Mouse (Mus musculus) stomach, embryonic 14.5 days (tissue): ENCODE measurements around the gene Lfng. TPM values are rescaled to one million over a fixed set of nuclear protein-coding genes. Genes with fewer than 3 reads are reported as not detected.

ENCODE experiments used
- ATAC-seq: fragments of 200-750 bp; cut with Nextera tagmentation; 2 replicates; pipeline ENCODE4 v1.8.0; 2017; ENCODE audit warnings: low read depth, moderate TSS enrichment; ENCODE audit not compliant: insufficient number of reproducible peaks, insufficient read depth, low FRiP score
- H3K27ac ChIP-seq: fragments of 300-500 bp; sonication (generic); 2 replicates; pipeline ENCODE4 v1.5.1; 2014; ENCODE audit warnings: mild to moderate bottlenecking, low read length, moderate library complexity, mixed read lengths
- H3K27me3 ChIP-seq: fragments of 300-500 bp; sonication (generic); 2 replicates; pipeline ENCODE4 v1.6.1; 2014; ENCODE audit warnings: low read length, control low read depth, mixed read lengths; ENCODE audit not compliant: control insufficient read depth, insufficient read depth
- H3K36me3 ChIP-seq: fragments of 300-500 bp; sonication (generic); 2 replicates; pipeline ENCODE4 v1.6.1; 2014; ENCODE audit warnings: mild to moderate bottlenecking, control low read depth, low read length, moderate library complexity, mixed read lengths; ENCODE audit not compliant: control insufficient read depth, insufficient read depth
- H3K4me1 ChIP-seq: fragments of 300-500 bp; sonication (generic); 2 replicates; pipeline ENCODE4 v1.6.1; 2014; ENCODE audit warnings: low read length, control low read depth, mixed read lengths; ENCODE audit not compliant: control insufficient read depth, insufficient read depth
- H3K4me2 ChIP-seq: fragments of 300-500 bp; sonication (generic); replicated peaks from 2 replicates; pipeline ENCODE4 v1.6.1; 2014; ENCODE audit warnings: low read depth, low read length, control low read depth
- H3K4me3 ChIP-seq: fragments of 300-500 bp; sonication (generic); 2 replicates; pipeline ENCODE4 v1.5.1; 2014; ENCODE audit warnings: low read depth, low read length, control low read depth
- H3K9ac ChIP-seq: fragments of 300-500 bp; sonication (generic); replicated peaks from 2 replicates; pipeline ENCODE4 v1.6.1; 2014; ENCODE audit warnings: low read depth, mild to moderate bottlenecking, control low read depth, low read length, moderate library complexity, mixed read lengths
- H3K9me3 ChIP-seq: fragments of 300-500 bp; sonication (generic); 2 replicates; pipeline ENCODE4 v1.6.1; 2016; ENCODE audit warnings: low read depth, low read length, control low read depth; ENCODE audit not compliant: control insufficient read depth
- WGBS: fragments of 180-500 bp; shearing (Covaris S2); extraction: QIAGEN DNeasy Blood & Tissue Kit; methylation state at CpG from one replicate; pipeline ENCODE4 v1.1.7; 2014; 5-methylcytosine and 5-hydroxymethylcytosine counted together
- polyA plus RNA-seq: library from polyadenylated mRNA; unstranded; fragments of >200 nt; fragmentation: Nextera tagmentation; extraction: Ambion mirVana; gene quantifications from 2 replicates; pipeline ENCODE4 v1.2.1, GENCODE M21; 2014

Lfng gene
- polyA plus RNA-seq, 1 experiment from 2014 or later: 22.4 TPM

DNA sequence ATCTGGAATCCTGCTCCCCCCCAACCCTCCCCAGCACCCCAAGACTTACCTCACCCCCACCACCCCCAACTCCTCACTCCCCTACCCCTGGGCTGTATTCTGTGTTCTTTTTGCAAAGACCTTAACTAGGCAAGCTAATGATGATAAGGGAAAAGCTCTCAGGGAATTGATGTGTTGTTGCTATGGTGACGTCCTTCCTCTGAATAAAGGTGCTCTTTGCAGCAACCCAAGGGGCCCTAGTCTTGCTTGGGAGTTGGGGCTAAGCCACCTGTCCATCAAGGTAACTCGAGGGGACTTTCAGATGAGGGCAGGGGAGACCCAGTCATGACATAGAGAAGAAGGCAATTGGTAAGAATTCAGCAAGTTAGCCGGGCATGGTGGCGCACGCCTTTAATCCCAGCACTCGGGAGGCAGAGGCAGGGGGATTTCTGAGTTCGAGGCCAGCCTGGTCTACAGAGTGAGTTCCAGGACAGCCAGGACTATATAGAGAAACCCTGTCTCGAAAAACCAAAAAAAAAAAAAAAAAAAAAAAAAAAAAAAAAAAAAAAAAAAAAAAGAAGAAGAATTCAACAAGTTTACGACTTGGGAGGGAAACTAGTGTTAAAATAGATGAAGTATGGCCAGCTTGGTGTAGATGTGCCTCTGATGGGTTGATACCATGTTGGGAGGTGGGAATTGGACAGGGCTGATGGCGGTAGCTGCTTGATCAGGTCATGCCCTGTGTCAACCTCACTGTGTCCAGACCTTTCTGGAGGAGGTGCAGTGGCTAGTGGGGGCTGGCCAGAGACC, 8.4 kb downstream of the Lfng start:
- H3K4me1 ChIP-seq: peaks cover 16% of the 10 kb centered on the region
- no peaks in the 10 kb centered on the region for H3K27me3 ChIP-seq
- no peak overlapping the region for H3K9ac ChIP-seq
- H3K27ac ChIP-seq: no peak overlapping the region
- no peak overlapping the region for H3K4me3 ChIP-seq
- no peak overlapping the region for H3K4me2 ChIP-seq
- H3K36me3 ChIP-seq: peaks cover 23% of the 10 kb centered on the region
- 77% methylated on average over 10 of the region's 10 CpGs for WGBS
- no peak for ATAC-seq
- H3K9me3 ChIP-seq: no peaks in the 10 kb centered on the region

DNA sequence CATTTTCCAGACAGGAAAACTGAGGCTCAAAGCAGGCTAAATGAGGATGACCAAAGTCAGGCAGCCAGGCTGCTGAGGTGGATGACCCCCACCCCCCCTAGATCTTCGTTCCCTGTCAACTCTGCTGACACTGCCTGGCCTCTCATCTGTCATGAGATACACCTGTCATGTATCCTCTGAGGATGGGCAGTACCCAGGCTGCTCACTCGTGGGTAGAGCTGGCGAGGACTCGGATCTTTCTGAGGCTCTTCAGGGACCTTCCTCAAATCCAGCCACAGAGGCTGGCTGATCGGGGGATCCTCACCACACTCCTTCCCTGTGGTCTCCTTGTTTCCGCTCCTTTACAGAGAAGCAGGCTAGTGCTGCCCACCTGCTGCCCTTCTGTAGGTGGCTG, 9.0 kb downstream of the Lfng start:
- Histone ChIP-seq H3K4me3 (no peak overlapping the region), H3K4me1 (peaks cover 10% of the 10 kb centered on the region; the same call in 1 of the 2 replicates), H3K27ac (no peak overlapping the region), H3K9me3 (no peaks in the 10 kb centered on the region), H3K36me3 (peaks cover 23% of the 10 kb centered on the region), H3K4me2 (no peak overlapping the region), H3K27me3 (no peaks in the 10 kb centered on the region), H3K9ac (no peak overlapping the region)
- ATAC-seq: no peak
- whole genome bisulfite sequencing: 82% methylated on average over 6 of the region's 6 CpGs

DNA sequence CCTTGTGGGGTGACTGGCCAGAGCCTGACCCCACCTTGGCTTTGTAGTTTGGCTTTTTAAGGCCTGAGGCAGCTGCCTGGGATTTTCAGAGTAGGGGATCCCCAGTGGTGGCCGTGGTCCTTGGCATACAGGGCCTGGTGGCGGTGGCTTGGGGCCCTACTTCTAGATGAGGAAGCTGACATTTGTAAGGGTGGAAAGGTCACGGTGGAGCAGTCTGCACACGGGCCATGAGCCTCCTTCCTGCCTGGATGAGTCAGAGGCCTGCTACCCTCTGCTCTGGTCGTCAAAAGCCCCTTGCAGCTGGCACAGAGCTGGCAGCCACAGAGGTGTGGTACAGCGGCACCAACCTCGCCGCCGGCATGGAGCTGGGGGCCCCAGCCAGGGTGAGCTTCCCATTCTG, 9.6 kb downstream of the Lfng start:
- H3K4me1 ChIP-seq: peaks cover 4% of the 10 kb centered on the region; the same call in 1 of the 2 replicates
- H3K4me2 ChIP-seq: no peak overlapping the region
- H3K9ac ChIP-seq: no peak overlapping the region
- ATAC-seq: no peak
- 64% methylated on average over 9 of the region's 9 CpGs for WGBS
- no peaks in the 10 kb centered on the region for H3K9me3 ChIP-seq
- H3K27ac ChIP-seq: no peak overlapping the region
- H3K36me3 ChIP-seq: peaks cover 25% of the 10 kb centered on the region
- H3K27me3 ChIP-seq: no peaks in the 10 kb centered on the region
- no peak overlapping the region for H3K4me3 ChIP-seq

DNA sequence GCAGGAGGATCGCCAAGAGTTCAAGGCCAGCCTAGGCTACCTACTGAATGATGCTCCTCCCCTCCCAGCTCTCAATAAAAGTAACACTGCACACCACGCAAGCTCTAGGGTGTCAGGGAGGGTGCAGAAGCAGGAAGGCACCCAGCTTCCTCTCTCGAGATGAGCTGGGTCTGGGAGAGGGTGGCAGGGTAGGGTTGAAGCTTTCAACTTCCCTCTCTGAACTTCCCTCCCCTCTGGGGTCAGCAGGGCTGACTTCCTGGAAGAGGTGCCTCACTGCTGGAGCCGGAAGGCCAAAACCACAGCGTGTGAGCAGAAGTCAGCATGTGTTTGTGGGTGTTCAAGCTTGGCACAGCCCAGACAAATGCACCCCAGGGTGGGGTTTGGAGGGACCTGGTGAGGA, 10.6 kb downstream of the Lfng start:
- Histone ChIP-seq H3K9ac (no peak overlapping the region), H3K4me3 (no peak overlapping the region), H3K36me3 (peaks cover 30% of the 10 kb centered on the region), H3K27me3 (no peaks in the 10 kb centered on the region), H3K27ac (peak overlapping the region; percentile 44; the same call in 1 of the 2 replicates), H3K4me1 (no peaks in the 10 kb centered on the region), H3K9me3 (no peaks in the 10 kb centered on the region), H3K4me2 (no peak overlapping the region)
- ATAC-seq: no peak
- 70% methylated on average over 5 of the region's 5 CpGs for WGBS

DNA sequence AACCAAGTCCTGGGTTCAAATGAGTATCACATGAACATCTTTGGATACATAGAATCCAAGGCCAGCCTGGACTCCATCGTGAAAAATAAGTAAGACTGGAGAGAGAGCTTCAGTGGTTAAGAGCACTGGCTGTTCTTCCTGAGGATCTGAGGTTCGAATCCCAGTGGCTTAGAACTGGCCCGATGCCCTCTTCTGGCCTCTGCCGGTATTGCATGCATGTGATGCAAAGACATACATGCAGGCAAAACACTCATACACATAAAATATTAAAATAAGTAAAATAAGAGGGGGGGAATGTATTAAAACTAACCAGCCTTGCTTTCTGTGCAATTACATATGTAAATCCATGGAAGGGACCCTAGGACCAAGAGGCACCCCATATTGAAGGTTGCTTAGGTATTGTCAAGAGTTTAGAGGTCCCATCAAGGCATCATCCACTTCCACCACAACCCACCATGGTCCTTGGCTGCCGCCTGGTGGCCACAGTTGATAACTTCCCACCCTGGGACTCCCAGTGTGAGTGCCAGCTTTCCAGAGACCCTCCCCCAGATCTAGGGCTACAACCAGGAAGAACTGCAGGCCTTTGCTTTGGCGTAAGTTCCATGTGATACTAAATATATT, 12.1 kb downstream of the Lfng start:
- Histone ChIP-seq H3K27me3 (no peaks in the 10 kb centered on the region), H3K9ac (no peak overlapping the region), H3K36me3 (peaks cover 33% of the 10 kb centered on the region), H3K27ac (no peak overlapping the region), H3K4me2 (no peak overlapping the region), H3K9me3 (no peaks in the 10 kb centered on the region), H3K4me1 (no peaks in the 10 kb centered on the region), H3K4me3 (no peak overlapping the region)
- ATAC-seq: peak; percentile 38; the same call in 1 of the 2 replicates
- 20% methylated on average over 6 of the region's 6 CpGs for WGBS

DNA sequence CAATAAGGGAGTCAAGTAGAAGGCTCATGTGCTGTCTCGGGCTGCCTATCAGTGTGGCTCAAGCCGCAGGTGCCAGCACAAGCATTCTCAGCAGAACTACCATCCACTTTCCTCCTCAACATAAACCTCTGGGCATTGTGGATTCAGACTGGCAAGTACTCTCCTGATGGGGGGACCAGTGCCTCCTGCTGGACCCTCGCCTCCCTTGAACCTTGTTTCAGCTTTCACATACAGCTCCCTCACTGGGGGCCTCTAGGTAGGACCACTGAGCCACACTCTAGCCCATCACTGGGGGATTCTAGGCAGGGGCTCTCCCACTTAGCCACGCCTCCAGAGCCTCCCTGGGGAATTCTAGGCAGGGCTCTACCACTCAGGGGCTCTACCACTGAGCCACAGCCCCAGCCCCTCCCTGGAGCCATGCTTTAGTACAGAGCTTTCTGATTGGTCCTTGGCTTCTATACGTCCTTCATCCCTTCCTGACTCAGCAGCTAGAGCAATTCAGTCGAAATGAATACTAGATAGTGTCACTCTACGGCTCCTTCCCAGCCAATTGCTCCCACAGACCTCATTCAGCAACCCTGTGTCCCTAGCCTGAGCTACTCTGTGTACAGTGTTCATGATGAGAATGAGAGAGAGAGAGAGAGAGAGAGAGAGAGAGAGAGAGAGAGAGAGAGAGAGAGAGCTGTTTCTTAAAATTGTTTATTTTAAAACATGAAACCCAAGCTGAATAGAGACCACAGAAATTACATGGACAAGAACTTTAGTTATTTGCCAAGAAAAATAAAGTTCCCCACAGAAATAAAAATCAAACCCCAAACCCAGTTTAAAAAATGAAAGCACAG, 13.0 kb downstream of the Lfng start:
- 55% methylated on average over 7 of the region's 7 CpGs for WGBS
- Histone ChIP-seq H3K9me3 (no peaks in the 10 kb centered on the region), H3K27me3 (no peaks in the 10 kb centered on the region), H3K4me3 (no peak overlapping the region), H3K36me3 (peaks cover 34% of the 10 kb centered on the region), H3K4me2 (no peak overlapping the region), H3K9ac (no peak overlapping the region), H3K4me1 (no peaks in the 10 kb centered on the region), H3K27ac (no peak overlapping the region)
- no peak for ATAC-seq

DNA sequence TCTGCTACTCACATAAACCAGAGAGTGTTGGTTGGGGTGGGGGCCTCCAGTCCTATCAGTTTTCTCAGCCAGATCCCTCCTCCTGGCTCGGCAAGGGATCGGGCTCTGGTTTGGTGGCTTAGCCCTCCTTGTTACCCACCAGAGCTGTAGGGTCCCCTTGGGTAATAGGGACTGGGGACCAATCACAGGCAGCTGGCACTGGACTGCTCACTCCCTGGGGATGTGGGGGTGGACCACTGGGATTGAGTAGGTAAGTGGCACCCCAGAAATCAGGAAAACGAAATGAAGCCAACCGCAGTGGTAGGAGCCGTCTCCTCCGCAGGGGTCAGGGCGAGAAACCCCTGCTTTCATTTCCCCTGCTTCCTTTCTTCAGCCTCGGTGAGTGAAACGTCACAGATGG, 14.0 kb downstream of the Lfng start:
- Histone ChIP-seq H3K36me3 (peaks cover 39% of the 10 kb centered on the region), H3K27me3 (no peaks in the 10 kb centered on the region), H3K27ac (no peak overlapping the region), H3K4me2 (no peak overlapping the region), H3K9ac (no peak overlapping the region), H3K4me1 (no peaks in the 10 kb centered on the region), H3K9me3 (no peaks in the 10 kb centered on the region), H3K4me3 (no peak overlapping the region)
- 76% methylated on average over 9 of the region's 9 CpGs for WGBS
- ATAC-seq: no peak

DNA sequence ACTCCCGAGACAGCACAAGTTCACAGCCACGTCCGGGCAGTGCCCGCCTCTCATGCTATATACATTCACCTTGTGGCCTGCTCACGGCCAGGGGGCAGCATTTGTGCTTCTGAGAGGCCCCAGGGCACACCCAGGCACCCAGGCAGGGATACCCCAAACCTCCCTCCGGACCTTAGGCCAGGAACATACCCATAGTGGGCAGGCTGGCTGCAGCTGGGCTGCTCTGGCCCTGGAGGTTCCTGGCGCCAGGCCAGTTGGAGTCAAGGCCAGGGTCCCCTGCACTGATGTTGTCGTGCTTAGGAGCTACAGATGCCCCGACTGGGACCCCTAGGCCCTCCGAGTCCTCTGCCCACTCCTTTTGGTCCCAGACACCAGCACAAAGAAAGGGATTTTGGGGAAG, 14.4 kb downstream of the Lfng start:
- Histone ChIP-seq H3K9ac (no peak overlapping the region), H3K4me2 (no peak overlapping the region), H3K4me1 (no peaks in the 10 kb centered on the region), H3K27ac (no peak overlapping the region), H3K4me3 (no peak overlapping the region), H3K36me3 (peaks cover 44% of the 10 kb centered on the region), H3K27me3 (no peaks in the 10 kb centered on the region), H3K9me3 (no peaks in the 10 kb centered on the region)
- 73% methylated on average over 10 of the region's 10 CpGs for WGBS
- no peak for ATAC-seq
